Mouse (Mus musculus) regulatory T cell (primary cell): ENCODE measurements around the gene Plekhj1.

Experiments
- in situ Hi-C: fragments of 300-600 bp; cut with MboI, MseI; formaldehyde crosslinking; loops from one replicate; pipeline ENCODE4 v1.15.1; 2025; ENCODE audit warnings: high pct_unique_total_duplicates

Gene Plekhj1

DNA sequence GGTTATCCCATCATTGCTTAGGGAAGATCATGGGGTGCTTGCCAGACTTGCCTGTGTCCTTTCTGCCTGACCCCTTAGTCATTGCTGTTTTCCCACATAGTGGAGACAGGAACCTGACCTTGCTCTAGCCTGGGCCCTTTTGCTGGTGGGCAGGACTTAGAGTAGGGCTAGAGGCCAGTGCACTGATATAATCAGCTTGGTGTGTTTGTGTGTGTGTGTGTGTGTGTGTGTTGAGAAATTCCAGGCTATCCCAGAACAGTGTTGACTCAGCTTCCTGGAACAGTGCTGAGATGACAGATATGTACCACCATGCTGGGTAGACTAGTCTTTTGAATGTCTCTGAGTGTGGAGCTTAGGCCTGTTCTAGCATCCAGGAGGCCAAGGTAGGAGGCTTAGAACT, 18.9 kb downstream of the Plekhj1 start:
- in situ Hi-C loops = no loop called here

DNA sequence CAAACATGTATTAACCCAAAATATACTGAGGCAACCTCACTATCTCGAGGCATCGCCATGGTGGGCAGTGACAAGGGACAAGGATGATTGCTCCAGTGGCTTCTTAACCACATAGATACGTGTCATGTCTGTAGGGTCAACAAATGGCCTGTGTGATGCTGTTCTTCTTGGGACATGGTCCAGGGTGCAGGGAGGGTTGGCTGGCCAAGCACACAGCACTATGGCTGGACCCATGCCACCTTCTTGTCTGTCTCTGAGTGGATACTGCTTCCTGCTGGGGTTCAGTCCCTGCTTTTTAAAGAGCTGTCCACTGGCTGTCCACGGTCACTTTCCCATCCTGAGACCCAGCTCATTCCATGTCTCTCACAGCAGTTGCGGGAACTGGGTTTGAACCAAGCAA, 21.3 kb downstream of the Plekhj1 start:
- in situ Hi-C loops = no loop called here

DNA sequence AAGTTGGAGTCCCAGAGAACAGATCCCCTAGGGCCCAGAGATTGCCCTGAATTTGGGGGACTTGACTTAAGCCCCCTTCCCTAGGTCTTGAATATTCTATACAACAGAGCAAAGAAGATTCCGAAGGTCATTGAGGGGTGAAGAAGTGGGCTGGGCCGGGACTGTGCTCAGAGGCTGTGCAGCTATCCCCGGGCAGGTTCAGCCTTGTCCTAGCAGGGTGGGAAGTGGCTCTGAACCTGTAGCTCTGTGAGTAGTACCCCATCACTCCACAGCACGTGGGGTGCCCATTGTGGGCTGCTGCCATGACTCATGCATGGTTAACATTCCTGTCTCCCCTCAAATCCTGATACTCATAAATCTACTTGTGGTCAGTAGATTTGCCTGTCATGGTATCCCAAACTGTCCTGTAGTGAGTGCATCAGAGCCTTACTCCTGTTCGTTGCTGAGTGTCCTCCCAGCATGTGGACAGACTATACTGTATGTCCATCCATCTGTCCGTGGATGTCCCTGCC, 22.0 kb downstream of the Plekhj1 start:
- in situ Hi-C loops = no loop called here

DNA sequence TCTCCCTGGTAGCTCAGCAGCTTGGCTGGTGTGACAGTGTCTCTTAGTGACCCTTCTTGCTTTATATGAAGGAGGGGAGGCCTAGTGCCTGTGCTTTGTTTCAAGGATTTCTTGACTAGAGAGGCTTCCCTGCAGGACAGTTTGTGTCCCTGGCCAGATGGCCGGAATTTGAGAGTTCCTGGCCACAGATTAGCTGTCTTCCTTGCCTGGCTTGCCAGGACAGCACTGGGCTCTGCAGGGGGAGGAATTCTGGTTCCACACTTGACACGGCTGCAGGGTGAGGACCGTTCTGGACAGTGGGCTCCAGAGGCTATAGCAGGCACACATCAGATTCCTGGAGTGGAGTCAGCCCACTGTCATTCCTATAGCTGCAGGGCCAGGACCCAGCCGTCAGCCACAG, 22.7 kb downstream of the Plekhj1 start:
- in situ Hi-C loops = no loop called here

DNA sequence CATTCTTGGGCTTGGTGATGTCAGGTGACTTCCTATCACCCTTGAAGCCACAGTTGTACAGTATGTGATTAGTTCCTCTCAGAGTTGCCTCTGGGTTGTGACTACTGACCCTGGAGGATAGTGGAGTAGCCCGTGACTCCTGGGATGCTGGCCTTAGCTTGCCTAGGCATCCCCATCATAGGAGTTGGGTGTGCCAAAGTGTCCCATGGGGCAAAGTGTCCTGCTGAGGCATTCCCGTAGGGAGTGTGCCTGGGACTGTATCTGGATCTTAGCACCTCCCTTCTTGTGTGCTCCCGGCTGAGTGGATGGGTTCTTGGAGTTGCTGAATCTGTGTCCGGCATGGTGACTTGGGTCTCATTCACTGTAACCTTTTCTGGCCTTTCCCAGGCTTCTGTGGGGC, 23.4 kb downstream of the Plekhj1 start:
- in situ Hi-C loops = no loop called here

DNA sequence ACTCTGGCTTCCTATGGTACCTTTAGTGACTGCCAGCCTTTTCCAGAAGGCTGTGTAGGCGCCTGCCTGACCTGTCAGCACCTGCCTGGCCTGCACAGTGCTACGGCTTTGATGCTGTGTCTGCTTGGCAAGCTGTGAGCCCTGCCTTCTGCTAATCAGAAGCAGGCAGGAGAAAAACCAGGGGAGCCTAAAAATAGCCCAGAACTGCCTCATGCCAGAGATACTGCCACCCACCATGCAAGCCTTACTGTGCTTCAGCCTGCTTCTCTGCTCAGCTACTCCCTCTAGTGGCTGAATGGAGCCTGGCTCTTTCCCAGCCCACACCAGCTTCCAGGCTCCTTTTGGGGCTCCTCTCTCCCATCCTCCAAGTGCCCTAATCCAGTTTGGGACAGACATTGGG, 23.9 kb downstream of the Plekhj1 start:
- in situ Hi-C loops = no loop called here

DNA sequence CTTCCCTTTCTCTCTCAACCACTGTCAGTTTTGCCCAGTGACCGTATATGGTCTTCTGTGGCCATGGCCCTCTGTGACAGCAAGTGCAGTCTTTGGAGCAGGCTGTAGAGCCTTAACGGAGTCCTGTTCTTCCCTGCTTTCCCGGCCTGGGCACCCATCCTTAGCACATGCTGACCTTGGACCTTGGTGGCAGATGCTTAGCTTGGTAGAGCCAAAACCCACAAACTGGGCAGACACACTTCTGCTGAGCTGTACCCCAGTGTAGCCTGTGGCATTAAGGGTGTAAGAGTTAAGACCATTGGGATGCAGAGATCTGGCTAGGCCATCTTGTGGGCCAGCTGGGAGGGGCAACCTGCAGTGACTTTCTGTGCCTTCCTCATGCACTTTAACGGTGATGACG, 24.6 kb downstream of the Plekhj1 start:
- in situ Hi-C loops = no loop called here

DNA sequence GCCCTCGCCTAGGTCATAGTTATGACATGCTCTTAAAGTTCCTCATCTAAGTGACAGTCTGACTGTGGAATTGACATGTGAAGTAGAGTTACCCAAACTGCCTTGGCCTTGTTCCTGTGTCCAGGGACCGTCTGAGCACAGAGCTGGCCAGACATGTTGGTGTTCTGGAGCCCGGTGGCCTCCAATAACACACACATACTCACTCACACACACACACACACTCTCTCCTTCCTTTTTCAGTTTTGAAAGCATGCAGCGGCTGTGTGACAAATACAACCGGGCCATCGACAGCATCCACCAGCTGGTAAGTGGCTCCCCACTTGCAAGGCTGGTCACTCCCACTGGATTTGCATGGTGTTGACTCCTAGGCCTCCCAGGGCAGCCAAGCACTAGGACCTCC, 30.1 kb downstream of the Plekhj1 start:
- in situ Hi-C loops = no loop called here

DNA sequence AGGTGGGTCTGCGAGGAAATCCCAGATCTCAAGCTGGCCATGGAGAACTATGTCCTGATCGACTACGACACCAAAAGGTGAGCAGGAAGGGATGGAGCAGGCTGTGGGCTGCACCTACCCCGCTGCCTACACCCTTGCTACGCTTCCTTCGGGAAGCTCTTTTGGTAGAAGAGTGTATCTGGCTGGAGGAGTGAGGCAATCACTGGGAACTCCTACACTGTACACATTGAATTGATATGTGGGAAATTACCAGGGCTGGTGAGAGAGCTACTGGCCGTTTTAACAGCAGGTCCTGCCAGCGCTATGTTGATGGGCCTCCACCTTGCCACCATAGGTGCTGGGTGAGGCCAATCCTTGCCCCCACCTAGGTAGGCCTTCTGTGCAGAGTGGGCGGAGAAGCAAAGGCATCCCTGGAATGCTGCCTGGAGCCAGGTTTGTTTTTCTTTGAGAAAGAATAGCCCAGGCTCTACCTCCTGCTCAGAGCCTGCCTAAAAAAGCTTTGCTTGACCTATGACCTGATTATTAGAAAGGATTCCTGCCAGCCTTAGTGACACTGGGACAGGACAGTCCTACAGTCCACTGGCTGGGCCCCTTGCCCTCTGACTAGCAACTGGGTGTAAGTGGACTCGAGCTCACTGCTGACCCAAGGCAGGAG, 32.1 kb downstream of the Plekhj1 start:
- in situ Hi-C loops = no loop called here

DNA sequence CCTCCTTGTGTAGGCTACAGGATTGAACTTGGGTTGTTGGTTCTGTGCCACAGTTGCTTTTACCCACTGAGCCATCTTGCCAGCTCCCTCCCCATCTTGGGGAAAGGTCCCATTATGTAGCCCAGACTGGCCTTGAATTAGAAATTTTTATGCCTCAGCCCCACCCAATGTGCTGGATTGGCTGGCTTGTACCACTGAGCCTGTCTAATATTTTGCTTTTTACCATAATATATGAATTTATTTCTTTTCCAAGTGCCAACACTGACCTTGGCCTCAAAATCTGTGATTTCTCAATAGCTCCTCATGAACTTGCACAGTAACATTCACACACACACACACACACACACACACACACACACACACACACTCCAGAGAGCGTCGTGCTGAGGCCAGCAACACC, 32.7 kb downstream of the Plekhj1 start:
- in situ Hi-C loops = no loop called here

DNA sequence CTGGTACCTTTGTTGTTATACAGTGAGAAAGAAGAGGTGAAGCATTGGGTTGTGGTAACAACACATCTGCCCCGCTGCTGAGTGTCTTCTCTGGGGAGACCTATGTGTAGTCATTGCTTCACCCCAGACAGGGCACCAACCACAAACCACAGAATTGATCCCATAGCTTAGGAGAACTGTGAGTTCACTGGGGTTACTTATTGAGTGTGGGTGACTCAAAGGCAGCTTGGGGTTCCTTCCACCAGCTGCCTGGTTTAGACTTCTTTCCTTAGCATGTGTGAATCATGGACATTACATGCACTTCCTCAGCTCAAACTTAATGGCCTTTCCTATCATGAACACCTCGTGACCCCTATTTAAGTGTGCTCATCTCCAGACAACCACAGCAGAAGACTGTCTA, 34.9 kb downstream of the Plekhj1 start:
- in situ Hi-C loops = no loop called here

DNA sequence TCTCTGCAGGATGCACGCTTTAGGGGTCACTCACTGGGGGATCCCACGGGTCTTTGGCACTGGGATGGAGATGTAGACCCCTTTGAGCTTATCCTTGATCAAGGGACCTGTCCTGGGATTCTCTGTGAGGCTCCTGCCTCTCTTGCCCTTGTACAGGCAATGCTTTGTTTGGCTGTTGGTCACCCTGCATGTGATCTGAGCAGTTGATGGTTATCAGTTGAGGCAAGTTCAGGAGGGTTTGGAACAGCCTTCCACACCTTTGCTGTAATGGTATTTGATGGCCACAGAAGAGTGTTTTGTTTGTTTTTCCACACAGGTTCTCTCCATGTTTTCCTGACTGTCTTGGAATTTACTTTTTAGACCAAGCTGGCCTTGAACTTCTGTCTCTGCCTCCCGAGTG, 36.6 kb downstream of the Plekhj1 start:
- in situ Hi-C loops = no loop called here

DNA sequence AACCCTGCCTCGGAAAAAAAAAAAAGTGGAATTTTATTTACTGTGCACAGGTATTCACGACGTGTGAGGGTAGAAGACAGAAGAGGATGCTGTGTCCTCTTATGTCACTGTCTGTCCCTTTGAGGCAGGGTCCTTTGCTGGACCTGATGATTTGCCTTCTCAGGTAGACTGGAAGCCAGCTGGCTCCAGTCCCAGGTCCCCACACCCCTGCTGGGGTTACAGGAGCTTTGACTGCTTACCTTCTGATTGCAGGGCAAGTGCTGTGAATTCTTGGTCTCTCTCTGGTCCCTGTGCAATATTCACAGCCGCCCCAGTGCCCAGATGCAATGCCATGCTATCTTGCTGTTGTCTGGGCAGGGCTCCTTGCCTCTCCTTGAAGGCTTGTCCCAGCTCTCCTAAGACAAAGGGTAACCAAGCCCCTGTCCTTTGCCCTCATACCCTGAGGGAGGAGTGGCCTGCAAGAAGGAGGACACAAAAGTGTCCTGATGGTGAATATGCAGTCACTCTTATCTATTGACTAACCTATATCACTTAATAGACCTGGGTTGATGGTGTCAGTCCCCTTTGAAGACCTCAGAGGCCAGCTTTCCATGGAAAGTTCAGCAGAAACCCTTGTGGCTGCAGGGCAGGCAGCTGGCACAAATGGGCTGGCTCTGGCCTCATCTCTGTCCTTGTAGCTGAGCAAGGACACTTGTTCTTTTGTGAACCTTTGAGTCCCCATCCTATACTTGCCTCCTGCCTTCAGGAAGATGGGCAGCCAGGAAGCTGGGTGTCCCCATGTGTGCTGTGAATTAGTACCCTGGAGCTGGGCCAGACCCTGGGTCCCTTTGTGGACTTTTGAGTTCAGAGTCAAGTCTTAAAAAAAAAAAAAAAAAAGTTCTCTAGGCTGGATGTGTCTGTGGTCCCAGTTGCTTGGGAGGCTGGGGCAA, 37.6 kb downstream of the Plekhj1 start:
- in situ Hi-C loops = no loop called here

DNA sequence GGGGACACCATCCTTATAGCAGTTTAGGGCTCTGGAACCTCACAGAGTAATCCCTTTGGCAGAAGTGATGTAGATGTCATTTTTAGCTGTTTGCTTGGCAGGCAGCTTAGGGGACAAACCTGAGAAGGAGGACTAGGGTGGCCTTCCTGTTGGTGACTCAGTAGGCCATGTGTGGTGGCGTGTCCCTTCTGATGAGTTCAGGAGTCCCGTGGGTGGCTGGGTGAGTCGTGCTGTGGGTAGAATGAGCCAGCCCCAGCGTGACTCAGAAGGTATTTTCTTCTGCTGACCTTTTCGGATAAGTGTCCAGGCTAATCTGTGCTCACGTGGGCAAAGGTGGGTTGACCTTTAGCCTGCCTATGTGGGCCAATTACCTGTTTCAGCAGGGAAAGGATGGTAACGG, 39.8 kb downstream of the Plekhj1 start:
- in situ Hi-C loops = no loop called here

DNA sequence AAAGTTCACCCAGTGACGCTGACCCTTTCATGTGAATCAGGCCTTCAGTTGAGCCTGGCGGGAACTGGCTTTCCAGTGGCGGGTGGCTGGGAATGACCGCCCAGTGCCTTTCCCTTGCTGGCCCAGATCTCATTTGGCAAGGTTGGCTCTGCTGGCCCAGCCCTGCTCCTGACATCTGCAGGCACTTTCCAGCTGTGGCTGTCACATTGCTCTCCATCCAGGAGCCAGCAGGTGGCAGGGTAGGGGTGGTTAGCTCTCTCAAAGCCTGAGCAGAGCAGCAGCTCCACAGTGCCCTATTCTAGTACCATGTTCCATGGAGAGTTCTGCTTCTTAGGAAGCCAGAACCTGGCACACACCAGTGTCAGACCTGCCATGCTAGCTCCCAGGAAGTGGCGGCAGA, 40.7 kb downstream of the Plekhj1 start:
- in situ Hi-C loops = no loop called here

DNA sequence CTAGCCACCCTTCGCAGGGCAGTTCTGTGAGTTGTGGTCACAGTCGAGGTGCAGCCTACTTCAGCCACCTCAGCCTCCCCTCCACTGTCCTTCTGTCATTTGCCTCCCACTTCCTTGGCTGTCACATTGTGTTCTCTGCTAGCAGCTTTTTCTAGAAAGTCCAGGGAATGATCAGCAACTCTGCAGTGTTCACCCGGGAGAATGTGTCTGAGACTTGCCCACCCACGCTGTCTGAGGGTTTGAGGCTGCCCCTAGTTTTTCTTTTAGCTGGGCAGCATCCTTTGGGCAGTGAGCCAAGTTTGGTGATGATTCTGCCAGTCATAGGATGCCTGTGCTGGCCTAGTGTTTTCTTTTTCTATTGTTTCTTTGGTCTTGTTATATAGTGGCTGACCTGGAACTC, 41.5 kb downstream of the Plekhj1 start:
- in situ Hi-C loops = no loop called here

DNA sequence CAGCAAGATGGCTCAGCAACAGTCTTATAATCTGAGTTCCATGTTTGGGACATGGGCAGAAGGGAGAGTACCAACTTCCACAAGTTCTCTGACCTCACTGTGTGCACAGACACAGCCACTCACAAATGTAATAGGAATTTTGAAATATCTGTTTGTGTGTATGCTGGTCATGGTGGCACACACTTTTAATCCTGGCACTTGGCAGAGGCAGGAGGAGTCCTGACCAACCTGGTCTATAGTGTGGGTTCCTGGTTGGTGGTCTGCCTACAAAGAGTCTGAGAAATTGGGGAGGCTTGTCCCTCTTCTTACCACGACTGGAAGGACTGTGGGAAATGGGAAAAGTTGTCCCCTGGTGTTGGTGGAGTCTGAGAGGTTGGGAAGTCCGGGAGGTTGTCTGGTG, 41.9 kb downstream of the Plekhj1 start:
- in situ Hi-C loops = no loop called here

DNA sequence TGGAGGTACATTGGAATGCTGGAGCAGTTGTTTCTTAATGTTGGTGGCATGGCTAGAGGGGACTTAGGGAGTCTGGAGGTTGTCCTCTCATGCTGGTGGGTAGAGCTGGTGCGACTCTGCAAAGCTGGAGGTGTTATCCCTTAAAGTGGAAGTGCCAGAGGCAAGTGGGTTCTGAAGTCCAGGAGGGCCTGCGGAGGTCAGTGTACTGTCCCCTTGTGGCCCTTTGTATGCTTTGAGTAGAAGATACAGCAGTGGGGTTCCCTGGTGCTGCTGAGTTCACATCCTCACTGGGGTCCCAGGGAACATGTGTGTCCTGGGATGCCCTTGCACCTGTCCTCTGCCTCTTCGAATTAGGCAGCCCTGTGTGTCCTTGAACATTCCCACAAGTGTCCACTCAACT, 42.3 kb downstream of the Plekhj1 start:
- in situ Hi-C loops = no loop called here

DNA sequence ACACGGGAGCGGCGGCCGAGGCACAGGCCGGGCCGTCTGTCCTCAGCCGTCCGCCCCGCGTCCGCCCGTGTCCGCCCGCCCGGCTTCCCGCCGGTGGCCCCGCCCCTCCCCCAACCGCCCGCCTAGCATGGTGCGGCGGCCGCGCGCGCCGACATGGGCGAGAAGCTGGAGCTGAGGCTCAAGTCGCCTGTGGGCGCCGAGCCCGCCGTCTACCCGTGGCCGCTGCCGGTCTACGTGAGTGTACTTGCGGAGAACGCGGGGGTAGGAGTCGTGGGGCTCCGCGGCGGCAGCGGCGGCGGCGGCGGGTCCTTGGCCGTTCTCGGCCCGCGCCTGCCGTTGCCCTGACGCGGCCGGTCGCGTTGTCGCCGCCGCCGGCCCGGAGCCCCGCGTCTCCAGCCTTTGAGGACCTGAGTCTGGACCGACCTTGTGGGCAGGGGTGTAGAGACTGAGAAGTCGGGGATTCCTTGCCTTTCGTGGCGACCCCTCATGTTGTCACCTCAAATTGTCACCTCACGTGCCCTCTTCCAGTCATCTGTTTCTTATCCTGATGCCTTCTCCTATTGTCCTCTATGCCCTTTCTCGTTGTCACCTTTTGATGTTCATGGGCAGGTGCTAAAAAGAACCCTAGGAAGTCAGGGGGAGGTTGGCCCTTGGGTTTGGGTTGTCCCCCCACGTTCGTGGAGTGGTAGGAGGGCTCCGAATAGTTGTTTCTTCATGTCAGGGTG, 43.0 kb downstream of the Plekhj1 start:
- in situ Hi-C loops = no loop called here

DNA sequence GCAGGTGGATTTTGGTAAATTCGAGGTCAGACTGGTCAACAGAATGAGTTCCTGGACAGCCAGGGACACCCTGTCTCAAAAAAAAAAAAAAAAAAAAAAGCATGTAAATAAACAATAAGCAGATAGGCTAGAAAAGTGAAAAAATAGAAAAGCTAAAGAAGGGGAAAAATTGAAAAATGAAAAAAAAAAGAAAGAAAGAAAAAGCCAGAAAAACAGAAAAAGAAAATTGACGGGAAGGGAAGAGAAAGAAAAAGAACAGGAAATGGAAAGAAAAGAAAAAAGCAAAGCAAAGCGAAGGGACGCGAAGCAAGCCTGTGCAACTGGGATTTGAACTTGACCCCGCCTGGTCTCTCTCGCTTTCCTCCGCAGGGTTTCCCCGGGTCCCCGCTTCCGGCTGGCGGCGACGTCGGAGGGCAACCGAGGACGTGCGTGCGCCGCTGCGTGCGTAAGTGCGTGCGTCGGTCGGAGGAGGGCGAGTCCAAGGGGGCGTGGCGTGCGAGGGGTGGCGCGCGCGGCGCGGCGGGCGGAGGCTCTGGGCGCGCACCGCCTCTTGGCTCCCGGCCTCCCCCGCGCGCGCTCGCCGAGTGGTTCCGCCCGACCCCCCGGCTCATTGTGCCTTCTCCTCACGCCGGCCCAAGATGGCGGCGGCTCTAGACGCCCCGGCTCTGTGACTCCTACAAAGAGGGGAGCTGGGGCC, 43.7 kb downstream of the Plekhj1 start, which contains the start of gene Dot1l:
Gene Dot1l, plus strand, starts transcription at position 613 of the 697 bp plus-strand sequence.
- in situ Hi-C loops = no loop called here

DNA sequence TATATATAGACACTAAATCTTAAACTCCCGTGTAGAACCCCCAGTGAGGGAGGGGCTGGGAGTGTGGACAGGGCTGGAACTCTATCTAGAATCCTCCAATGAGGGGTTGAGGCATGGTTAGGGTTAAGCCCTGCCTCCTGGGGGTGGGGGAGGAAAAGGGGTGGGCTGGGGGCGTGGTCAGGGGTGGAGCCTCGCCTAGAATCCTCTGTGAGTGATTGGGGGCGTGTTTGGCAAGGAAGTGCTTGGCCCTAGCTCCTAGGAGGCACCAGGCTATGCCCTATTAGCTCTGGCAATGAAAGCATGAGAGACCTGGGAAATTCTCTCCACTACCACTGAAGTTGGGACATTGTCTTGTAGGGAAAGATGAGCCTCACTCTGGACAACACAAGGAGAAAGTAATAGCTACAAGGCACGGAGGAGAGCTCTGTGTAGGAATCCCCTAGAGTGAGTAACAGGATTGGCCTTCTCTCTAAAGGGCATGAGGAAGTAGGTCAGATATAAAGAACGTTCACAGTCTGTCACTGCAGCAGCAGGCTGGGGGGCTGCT, 46.3 kb downstream of the Plekhj1 start:
- in situ Hi-C loops = no loop called here
